Mouse (Mus musculus): ENCODE measurements around the gene Trim75. TPM values are rescaled to one million over a fixed set of nuclear protein-coding genes. Genes with fewer than 3 reads are reported as not detected.

Gene Trim75
- polyA plus RNA-seq, 1 experiment from 2014 or later = not detected

DNA sequence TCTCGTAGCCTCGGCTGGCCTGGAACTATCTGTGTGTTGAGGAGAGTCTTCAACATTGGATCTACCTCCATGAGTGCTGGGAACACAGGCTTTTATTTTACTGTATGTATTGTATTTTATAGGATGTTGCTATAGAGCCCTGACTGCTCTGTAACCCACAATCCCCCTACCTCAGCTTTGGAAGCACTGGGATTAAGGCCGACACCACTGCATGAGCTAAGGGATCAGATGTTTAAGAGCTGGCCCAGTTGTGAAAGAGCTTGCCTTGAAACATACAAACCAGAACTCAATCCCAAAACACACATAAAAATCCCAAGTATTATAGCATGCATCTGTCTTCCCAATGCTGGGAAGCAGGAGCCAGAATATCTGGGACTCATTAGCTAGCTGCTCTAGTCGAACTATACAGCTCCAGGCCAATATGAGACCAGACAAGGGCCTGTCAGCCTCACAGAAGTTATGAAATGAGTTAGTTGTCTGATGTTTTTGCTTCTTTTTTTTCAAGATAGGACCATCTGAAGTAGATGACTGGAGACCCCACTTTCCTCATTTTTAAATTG is 11.3 kb upstream of the Trim75 start:
- Histone ChIP-seq H3K9me3 (replicated peaks) (no peaks in the 10 kb centered on the region), H3K36me3 (no peaks in the 10 kb centered on the region), H3K4me2 (no peak overlapping the region), H3K9ac (no peak overlapping the region), H3K4me3 (replicated peaks) (no peak overlapping the region), H3K27ac (no peak overlapping the region), H3K4me1 (replicated peaks) (no peaks in the 10 kb centered on the region), H3K27me3 (no peaks in the 10 kb centered on the region)
- no peak for DNase-seq
- 63% methylated on average over 4 of the region's 4 CpGs for WGBS (ENCODE audit: insufficient replicate concordance)
- no peak for ATAC-seq (ENCODE audit: low read depth)

DNA sequence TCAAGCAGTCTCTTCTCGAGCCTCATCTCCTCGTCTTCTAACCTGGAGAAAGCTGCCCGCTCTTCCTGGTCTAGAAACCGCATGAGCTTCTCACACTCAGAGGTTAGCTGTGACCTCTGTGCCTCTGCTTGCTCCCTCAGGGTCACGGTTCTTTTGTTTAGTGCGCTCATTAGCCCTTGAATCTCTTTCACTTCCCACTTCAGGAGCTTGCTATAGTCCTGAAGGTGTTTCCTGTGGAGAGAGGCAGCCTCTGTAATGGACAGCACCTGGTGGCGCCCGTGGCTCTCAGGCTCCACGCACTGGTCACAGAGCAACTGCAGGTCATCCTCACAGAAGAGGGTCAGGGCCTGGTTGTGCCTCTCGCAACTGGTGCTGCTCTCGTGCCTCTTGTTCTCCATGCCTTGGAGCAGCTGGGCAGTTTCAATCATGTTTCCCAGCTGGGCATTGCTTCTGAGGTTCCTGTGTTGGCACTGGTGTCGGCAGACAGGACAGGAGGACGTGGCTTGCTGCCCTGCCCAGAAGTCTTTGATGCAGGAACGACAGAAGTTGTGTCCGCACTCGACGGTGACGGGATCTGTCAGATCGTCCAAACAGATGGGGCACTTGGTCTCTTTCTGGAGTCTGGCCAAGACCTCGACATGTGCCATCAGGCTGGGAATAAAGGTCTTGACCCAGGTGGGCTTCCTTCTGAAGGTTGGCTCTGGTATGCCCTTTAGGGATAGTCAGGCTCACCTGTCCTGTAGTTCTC is 4.3 kb downstream of the Trim75 start:
- Histone ChIP-seq H3K27me3 (no peaks in the 10 kb centered on the region), H3K4me1 (replicated peaks) (no peaks in the 10 kb centered on the region), H3K36me3 (no peaks in the 10 kb centered on the region), H3K27ac (no peak overlapping the region), H3K4me2 (no peak overlapping the region), H3K9ac (no peak overlapping the region), H3K4me3 (replicated peaks) (no peak overlapping the region), H3K9me3 (replicated peaks) (no peaks in the 10 kb centered on the region)
- DNase-seq (no peak), ATAC-seq (ENCODE audit: low read depth) (no peak)
- 64% methylated on average over 20 of the region's 20 CpGs for WGBS (ENCODE audit: insufficient replicate concordance)

DNA sequence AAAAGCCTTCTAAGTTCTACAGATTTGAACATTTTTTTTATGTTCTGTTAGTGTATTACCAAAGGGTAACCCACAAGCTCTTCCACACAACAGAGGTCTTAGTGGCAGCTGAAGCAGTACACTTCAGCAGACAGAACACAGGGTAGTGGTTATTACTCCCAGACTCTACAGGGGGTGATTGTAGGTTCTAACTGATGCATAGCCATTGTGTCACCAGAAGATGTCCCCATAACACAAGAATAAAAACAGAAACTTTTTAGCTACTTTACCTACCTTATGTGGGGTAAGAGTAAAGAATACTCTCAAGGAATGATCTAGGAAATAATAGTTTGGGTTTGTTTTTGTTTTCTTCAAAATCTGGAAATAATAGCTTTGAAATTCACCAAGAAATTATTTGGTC is 24.8 kb downstream of the Trim75 start:
- Histone ChIP-seq H3K4me1 (replicated peaks) (no peaks in the 10 kb centered on the region), H3K4me3 (replicated peaks) (no peak overlapping the region), H3K4me2 (no peak overlapping the region), H3K27me3 (no peaks in the 10 kb centered on the region), H3K9me3 (replicated peaks) (no peaks in the 10 kb centered on the region), H3K9ac (no peak overlapping the region), H3K36me3 (peaks cover 26% of the 10 kb centered on the region), H3K27ac (no peak overlapping the region)
- DNase-seq (no peak), ATAC-seq (ENCODE audit: low read depth) (no peak)

DNA sequence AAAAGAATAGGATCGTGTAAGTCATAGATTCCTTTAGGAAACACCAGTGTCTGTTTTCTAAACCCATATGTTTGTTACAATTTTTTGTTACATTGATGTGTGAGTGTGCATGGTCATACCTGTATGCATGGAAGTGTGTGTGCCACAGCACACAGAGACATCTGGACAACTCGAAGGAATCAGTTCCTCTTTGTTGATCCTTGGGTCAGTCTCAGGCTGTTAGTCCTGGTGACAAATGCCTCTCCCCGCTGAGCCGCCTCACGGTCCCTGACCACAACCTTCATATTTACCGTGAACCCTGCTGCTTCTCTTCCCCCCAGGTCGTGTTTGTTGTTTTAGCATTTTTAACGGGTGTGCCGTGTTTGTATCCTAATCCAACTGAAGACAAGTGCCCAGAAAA is 28.6 kb downstream of the Trim75 start:
- WGBS (ENCODE audit: insufficient replicate concordance) = 67% methylated on average over 9 of the region's 9 CpGs
- no peak overlapping the region for H3K4me2 ChIP-seq
- ATAC-seq (ENCODE audit: low read depth) (no peak), DNase-seq (no peak)
- H3K9ac ChIP-seq = no peak overlapping the region
- H3K27ac ChIP-seq = no peak overlapping the region
- peaks cover 18% of the 10 kb centered on the region for H3K36me3 ChIP-seq
- H3K4me1 ChIP-seq (replicated peaks) = no peaks in the 10 kb centered on the region
- no peaks in the 10 kb centered on the region for H3K27me3 ChIP-seq
- no peaks in the 10 kb centered on the region for H3K9me3 ChIP-seq (replicated peaks)
- H3K4me3 ChIP-seq (replicated peaks) = no peak overlapping the region

DNA sequence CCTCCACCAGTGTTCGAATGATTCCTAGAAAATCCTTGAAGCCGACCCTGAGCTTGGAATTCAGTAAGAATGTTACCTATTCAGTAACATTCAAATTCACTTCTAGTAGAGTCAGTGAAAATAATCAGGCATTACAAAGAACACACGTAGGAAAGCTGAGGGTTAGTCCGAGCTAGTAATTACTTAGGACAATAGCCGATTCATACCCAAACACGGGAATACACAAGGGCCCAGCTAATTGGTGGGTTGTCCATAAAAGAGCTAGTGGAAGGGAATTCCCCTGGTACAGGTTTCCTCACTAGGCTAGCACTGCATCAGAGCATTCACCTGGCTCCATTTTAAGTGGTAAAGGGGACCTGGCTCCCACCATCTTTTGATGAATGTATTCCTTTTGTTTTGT is 35.5 kb downstream of the Trim75 start:
- WGBS (ENCODE audit: insufficient replicate concordance) = 82% methylated on average over 6 of the region's 6 CpGs
- Histone ChIP-seq H3K4me1 (replicated peaks) (peaks cover 5% of the 10 kb centered on the region), H3K36me3 (no peaks in the 10 kb centered on the region), H3K9me3 (replicated peaks) (no peaks in the 10 kb centered on the region), H3K27me3 (no peaks in the 10 kb centered on the region), H3K4me2 (no peak overlapping the region), H3K9ac (no peak overlapping the region), H3K27ac (no peak overlapping the region), H3K4me3 (replicated peaks) (no peak overlapping the region)
- ATAC-seq (ENCODE audit: low read depth) (no peak), DNase-seq (no peak)

DNA sequence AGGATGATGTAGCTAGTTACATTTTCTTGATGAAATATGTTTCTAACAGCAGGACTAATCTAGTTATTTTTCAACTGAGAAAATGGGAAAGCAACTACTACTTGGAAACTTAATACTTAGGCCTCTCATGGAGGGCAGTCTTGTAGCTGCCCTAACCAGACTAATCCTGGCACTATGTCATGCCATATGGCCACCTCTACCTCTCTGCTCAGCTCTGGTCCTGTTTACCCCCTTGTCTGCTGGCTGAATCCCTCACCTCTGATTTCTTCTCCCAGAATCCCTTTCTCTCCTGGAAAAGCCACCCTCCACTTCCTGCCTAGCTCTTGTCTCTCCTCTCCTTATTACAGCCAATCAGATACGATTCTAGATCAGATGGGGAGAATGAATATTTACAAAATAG is 39.3 kb downstream of the Trim75 start:
- Histone ChIP-seq H3K9me3 (replicated peaks) (no peaks in the 10 kb centered on the region), H3K9ac (no peak overlapping the region), H3K27ac (no peak overlapping the region), H3K4me1 (replicated peaks) (peaks cover 5% of the 10 kb centered on the region), H3K27me3 (no peaks in the 10 kb centered on the region), H3K36me3 (no peaks in the 10 kb centered on the region), H3K4me3 (replicated peaks) (no peak overlapping the region), H3K4me2 (0 out of 2 replicates have a peak overlapping the region, but pooled peaks have one; percentile 87)
- no peak for DNase-seq
- WGBS (ENCODE audit: insufficient replicate concordance) = 80% methylated on average over 1 of the region's 1 CpGs
- ATAC-seq (ENCODE audit: low read depth) = no peak

DNA sequence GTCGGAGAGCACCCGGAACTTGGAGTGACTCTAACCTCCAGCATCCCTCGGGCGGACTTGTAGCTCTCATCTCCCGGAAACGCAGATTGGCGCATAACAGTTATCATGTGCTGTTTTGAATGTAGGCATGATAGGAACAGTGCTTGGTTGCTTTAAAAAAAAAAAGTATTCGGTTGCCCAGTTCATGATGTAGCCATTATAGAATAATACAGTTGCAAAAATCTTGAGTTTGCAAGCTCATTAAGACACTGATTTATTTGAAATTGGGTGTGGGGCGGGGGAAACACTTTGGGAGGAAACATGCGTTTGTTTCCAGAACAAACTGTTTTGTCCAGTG is 40.0 kb downstream of the Trim75 start:
- ATAC-seq (ENCODE audit: low read depth) (no peak), DNase-seq (no peak)
- Histone ChIP-seq H3K4me1 (replicated peaks) (peaks cover 5% of the 10 kb centered on the region), H3K9ac (peak overlapping the region; percentile 76), H3K27me3 (no peaks in the 10 kb centered on the region), H3K4me3 (replicated peaks) (peak overlapping the region; percentile 76), H3K4me2 (peak overlapping the region; percentile 87), H3K36me3 (no peaks in the 10 kb centered on the region), H3K9me3 (replicated peaks) (no peaks in the 10 kb centered on the region), H3K27ac (peak overlapping the region; percentile 76; the same call in 1 of the 2 replicates)
- 8% methylated on average over 10 of the region's 10 CpGs for WGBS (ENCODE audit: insufficient replicate concordance)

DNA sequence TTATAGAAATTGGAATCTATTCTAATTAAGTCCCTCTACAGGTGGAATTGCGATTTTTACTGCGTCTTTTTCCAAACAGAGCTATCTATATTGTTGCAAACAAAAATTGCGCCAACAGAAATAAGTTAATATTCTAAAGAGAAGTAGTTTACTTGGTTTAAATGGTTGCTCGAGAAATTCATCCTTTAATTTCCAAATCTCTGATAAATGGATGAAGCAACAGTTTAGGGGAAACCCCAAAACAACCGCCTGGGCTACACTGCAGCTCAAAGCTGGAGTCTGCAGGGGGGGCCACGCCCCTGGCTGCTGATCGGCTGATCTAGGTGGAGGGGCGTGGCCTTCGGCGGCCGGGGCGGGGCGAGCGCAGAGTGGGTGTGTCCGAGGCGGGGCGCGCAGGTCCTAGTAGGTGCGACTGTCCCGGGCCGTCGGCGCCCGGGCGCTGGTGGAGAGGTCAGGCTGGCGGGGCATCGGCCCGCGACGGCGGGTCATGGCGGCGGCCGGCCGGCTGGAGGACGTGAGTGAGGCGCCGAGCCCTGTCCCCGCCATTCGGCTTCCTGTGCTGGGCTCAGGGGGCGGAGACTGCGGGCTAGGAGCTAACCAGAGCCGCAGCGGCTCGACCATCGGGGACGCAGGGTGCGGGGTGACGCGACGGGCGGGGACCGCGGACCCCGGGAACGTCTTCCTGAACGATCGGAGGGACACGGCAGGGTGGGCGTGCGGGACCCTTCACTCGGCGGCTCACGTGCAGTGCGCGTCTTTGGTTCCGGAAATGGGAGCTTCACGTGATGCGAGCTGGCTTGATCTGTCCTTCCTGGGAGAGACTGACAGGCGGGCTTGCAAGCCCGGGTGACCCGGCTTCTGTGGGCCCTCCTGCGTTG is 40.6 kb downstream of the Trim75 start, which contains the start of gene Tmem192:
Tmem192 (plus strand) TSS at position 366 of the 878 bp plus-strand sequence.
- Histone ChIP-seq H3K27me3 (no peaks in the 10 kb centered on the region), H3K36me3 (no peaks in the 10 kb centered on the region), H3K9me3 (replicated peaks) (no peaks in the 10 kb centered on the region), H3K9ac (peak within 1 kb of the TSS; percentile 76), H3K4me2 (peak within 1 kb of the TSS; percentile 87), H3K4me3 (replicated peaks) (peak within 1 kb of the TSS; percentile 76), H3K27ac (peak within 1 kb of the TSS; percentile 76), H3K4me1 (replicated peaks) (peaks cover 5% of the 10 kb centered on the region)
- DNase-seq (peak; percentile 92), ATAC-seq (ENCODE audit: low read depth) (peak; percentile 96)
- 1% methylated on average over 62 of the region's 73 CpGs for WGBS (ENCODE audit: insufficient replicate concordance)

DNA sequence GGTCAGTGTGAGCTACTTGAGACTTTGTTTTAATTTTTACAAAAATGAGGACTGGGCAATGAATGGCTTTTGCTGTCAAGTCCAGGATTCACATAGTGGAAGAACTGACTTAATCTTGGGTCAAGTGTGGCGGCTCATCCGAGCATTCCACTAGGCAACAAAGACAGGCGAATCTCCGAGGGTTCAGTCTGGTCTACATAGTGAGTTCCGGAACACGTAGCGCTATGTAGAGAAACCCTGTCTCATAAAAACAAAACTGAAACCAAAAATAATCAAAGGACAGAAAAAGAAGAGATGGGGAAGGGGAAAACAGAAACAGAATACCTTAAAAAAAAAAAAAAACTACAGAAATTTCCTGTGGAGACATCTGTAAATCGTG is 41.2 kb downstream of the Trim75 start:
- DNase-seq (no peak), ATAC-seq (ENCODE audit: low read depth) (no peak)
- Histone ChIP-seq H3K27me3 (no peaks in the 10 kb centered on the region), H3K4me3 (replicated peaks) (peak overlapping the region; percentile 76), H3K4me2 (peak overlapping the region; percentile 58), H3K9me3 (replicated peaks) (no peaks in the 10 kb centered on the region), H3K9ac (peak overlapping the region; percentile 55; the same call in 1 of the 2 replicates), H3K4me1 (replicated peaks) (peaks cover 5% of the 10 kb centered on the region), H3K27ac (no peak overlapping the region), H3K36me3 (no peaks in the 10 kb centered on the region)
- 38% methylated on average over 8 of the region's 8 CpGs for WGBS (ENCODE audit: insufficient replicate concordance)

DNA sequence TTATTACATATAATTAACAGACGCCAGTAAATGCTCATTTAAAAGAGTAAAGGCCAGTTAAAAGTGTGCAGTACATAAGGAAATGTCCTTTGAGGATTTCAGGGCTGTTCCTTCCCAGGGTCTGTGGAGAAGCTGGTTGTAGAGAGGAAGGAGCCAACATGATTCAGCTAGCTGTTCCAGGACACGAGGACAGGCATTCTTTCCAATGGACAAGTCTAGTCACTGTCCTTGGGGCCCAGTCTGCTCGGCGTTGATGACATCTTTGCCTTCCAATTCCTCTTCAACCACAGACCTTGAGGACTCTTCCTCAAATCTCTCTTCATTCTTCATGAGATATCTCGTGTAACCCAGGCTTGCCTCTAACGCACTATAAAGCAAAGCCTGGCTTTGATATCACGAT is 42.0 kb downstream of the Trim75 start:
- 38% methylated on average over 7 of the region's 7 CpGs for WGBS (ENCODE audit: insufficient replicate concordance)
- no peak for DNase-seq
- no peak for ATAC-seq (ENCODE audit: low read depth)

DNA sequence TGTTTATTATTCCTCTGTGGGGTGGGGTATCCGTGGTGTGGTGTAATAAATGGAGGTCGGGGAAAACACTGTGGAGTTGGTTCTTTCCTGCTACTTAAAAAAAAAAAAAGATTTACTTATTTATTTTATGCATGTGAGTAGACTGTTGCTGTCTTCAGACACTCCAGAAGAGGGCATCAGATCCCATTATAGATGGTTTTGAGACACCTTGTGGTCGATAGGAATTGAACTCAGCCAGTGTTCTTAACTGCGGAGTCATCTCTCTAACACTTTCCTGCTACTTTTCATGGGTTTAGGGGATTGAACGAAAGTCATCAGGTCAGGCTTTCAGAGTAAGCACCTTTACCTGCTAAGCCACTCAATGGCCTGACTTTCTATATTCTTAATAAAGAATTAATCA is 42.8 kb downstream of the Trim75 start:
- no peaks in the 10 kb centered on the region for H3K9me3 ChIP-seq (replicated peaks)
- no peak overlapping the region for H3K9ac ChIP-seq
- no peaks in the 10 kb centered on the region for H3K36me3 ChIP-seq
- ATAC-seq (ENCODE audit: low read depth) (no peak), DNase-seq (no peak)
- H3K27ac ChIP-seq = no peak overlapping the region
- H3K4me2 ChIP-seq = no peak overlapping the region
- WGBS (ENCODE audit: insufficient replicate concordance) = 19% methylated on average over 5 of the region's 5 CpGs
- H3K27me3 ChIP-seq = no peaks in the 10 kb centered on the region
- no peak overlapping the region for H3K4me3 ChIP-seq (replicated peaks)
- peaks cover 5% of the 10 kb centered on the region for H3K4me1 ChIP-seq (replicated peaks)

More for the DNA sequence above, 42.0 kb downstream of the Trim75 start:
- H3K4me3 ChIP-seq (replicated peaks) = no peak overlapping the region
- peaks cover 5% of the 10 kb centered on the region for H3K4me1 ChIP-seq (replicated peaks)
- no peak overlapping the region for H3K9ac ChIP-seq
- H3K36me3 ChIP-seq = no peaks in the 10 kb centered on the region
- 0 out of 2 replicates have a peak overlapping the region, but pooled peaks have one; percentile 58 for H3K4me2 ChIP-seq
- no peaks in the 10 kb centered on the region for H3K9me3 ChIP-seq (replicated peaks)
- no peak overlapping the region for H3K27ac ChIP-seq
- no peaks in the 10 kb centered on the region for H3K27me3 ChIP-seq

All from liver, embryonic 13.5 days (tissue).